Mouse (Mus musculus): ENCODE results near the gene Mpped2.

GRCm38 (mm10) chr2:106665271-106665670, 27.8 kb upstream of the Mpped2 start:
- TF ChIP-seq CTCF (IDR thresholded peaks at IDR 0.05; ENCODE audit: control insufficient read depth, insufficient read depth, insufficient read length): no peak
- no peak for TF ChIP-seq MAX (IDR thresholded peaks at IDR 0.05)
- no peak for TF ChIP-seq USF1 (IDR thresholded peaks at IDR 0.05; ENCODE audit: low read depth)
- TF ChIP-seq CEBPB (IDR thresholded peaks at IDR 0.05; ENCODE audit: low read depth): no peak
- no peak for TF ChIP-seq FOSL1 (IDR thresholded peaks at IDR 0.05; ENCODE audit: insufficient read depth, low read length, poor library complexity, severe bottlenecking)
